20 mouse cellular contexts compared by ENCODE assay signal in genomic region chr12:52933832-52934231, GRCm38 (mm10).
DNase-seq lines count a peak whose midpoint lies in the region; ATAC-seq lines count a peak whose summit lies in the region.
"Had no signal": no experiment of that assay in that cellular context is flagged by ENCODE, and none has a peak within 500 bp of the region (broad histone marks: within the 10 kb centered on the region; RNA-seq: fewer than 3 reads in every experiment).

No protein-coding gene starts in this region.

- peaks cover 3% of the 10 kb centered on the region; the same call in 1 of the 2 replicates for H3K9me3 ChIP-seq in forebrain, embryonic 11.5 days (ENCODE audit: control insufficient read depth, low read length)
- H3K9me3 ChIP-seq in forebrain, embryonic 15.5 days = no peaks in the 10 kb centered on the region
- H3K9me3 ChIP-seq in hindbrain, embryonic 16.5 days (ENCODE audit: control insufficient read depth, low read length) = no peaks in the 10 kb centered on the region
- H3K9me3 ChIP-seq in hindbrain, embryonic 10.5 days = no peaks in the 10 kb centered on the region
- H3K9me3 ChIP-seq in midbrain, embryonic 16.5 days (replicated peaks; ENCODE audit: control insufficient read depth, low read length, poor library complexity, severe bottlenecking) = no peaks in the 10 kb centered on the region
- no peaks in the 10 kb centered on the region for H3K9me3 ChIP-seq in midbrain, embryonic 11.5 days (ENCODE audit: control insufficient read depth, low read length)
- H3K9me3 ChIP-seq: embryonic facial prominence, embryonic 10.5 days; heart, embryonic 15.5 days had no signal

- H3K36me3 ChIP-seq in forebrain, embryonic 11.5 days (ENCODE audit: control insufficient read depth, insufficient read depth, low read length) = no peaks in the 10 kb centered on the region
- H3K36me3 ChIP-seq in forebrain, embryonic 15.5 days = no peaks in the 10 kb centered on the region
- H3K36me3 ChIP-seq in hindbrain, embryonic 16.5 days (ENCODE audit: control insufficient read depth, insufficient read depth, low read length) = no peaks in the 10 kb centered on the region
- H3K36me3 ChIP-seq in hindbrain, embryonic 10.5 days = no peaks in the 10 kb centered on the region
- H3K36me3 ChIP-seq in midbrain, embryonic 16.5 days (ENCODE audit: control insufficient read depth, insufficient read depth, low read length) = no peaks in the 10 kb centered on the region
- H3K36me3 ChIP-seq in midbrain, embryonic 11.5 days (ENCODE audit: control insufficient read depth, insufficient read depth, low read length) = no peaks in the 10 kb centered on the region
- H3K36me3 ChIP-seq: embryonic facial prominence, embryonic 10.5 days; heart, embryonic 15.5 days had no signal

- no peak overlapping the region for H3K4me2 ChIP-seq in forebrain, embryonic 11.5 days (ENCODE audit: low read depth, low read length, severe bottlenecking)
- no peak overlapping the region for H3K4me2 ChIP-seq in forebrain, embryonic 15.5 days (replicated peaks)
- H3K4me2 ChIP-seq in hindbrain, embryonic 16.5 days (ENCODE audit: low read length) = no peak overlapping the region
- H3K4me2 ChIP-seq in midbrain, embryonic 16.5 days (ENCODE audit: low read length) = no peak overlapping the region
- H3K4me2 ChIP-seq in midbrain, embryonic 11.5 days = no peak overlapping the region
- H3K4me2 ChIP-seq: heart, embryonic 11.5 days; heart, embryonic 15.5 days had no signal

- peak; percentile 50 for DNase-seq in forebrain, embryonic 11.5 days (ENCODE audit: low spot score)
- DNase-seq in hindbrain, embryonic 10.5 days (ENCODE audit: low spot score) = no peak
- no peak for DNase-seq in midbrain, embryonic 11.5 days (ENCODE audit: low spot score, missing footprints)
- peak; percentile 28 for DNase-seq in R1 (ENCODE audit: low read depth, low spot score)
- no peak for DNase-seq in lung, postnatal 25 days (ENCODE audit: low spot score)
- DNase-seq: adrenal gland, adult 8-10 months; adrenal gland, postnatal 36 days; cerebellum, adult 2 months; cerebellum, postnatal 10 days; gastrocnemius, postnatal 14 days; heart, adult 2 months; heart, postnatal 14 days had no signal

- no peak for ATAC-seq in forebrain, embryonic 11.5 days (replicated peaks; ENCODE audit: low FRiP score)
- no peak for ATAC-seq in forebrain, embryonic 15.5 days (replicated peaks)
- peak; percentile 63 for ATAC-seq in hindbrain, embryonic 16.5 days
- 0 out of 2 replicates have a peak, but pooled peaks have one; percentile 36 for ATAC-seq in midbrain, embryonic 16.5 days
- ATAC-seq in midbrain, embryonic 11.5 days (ENCODE audit: low FRiP score) = no peak
- ATAC-seq: intestine, embryonic 16.5 days; Patski had no signal

- no peaks in the 10 kb centered on the region for H3K4me1 ChIP-seq in forebrain, embryonic 11.5 days (replicated peaks; ENCODE audit: control insufficient read depth, insufficient read depth, low read length)
- peaks cover 10% of the 10 kb centered on the region; the same call in 1 of the 2 replicates for H3K4me1 ChIP-seq in forebrain, embryonic 15.5 days
- peaks cover 3% of the 10 kb centered on the region; the same call in 1 of the 2 replicates for H3K4me1 ChIP-seq in hindbrain, embryonic 16.5 days (ENCODE audit: control insufficient read depth, insufficient read depth, low read depth, low read length)
- H3K4me1 ChIP-seq in hindbrain, embryonic 10.5 days (replicated peaks) = no peaks in the 10 kb centered on the region
- peaks cover 2% of the 10 kb centered on the region; the same call in 1 of the 2 replicates for H3K4me1 ChIP-seq in midbrain, embryonic 16.5 days (ENCODE audit: control insufficient read depth, insufficient read depth, low read length)
- H3K4me1 ChIP-seq in midbrain, embryonic 11.5 days (ENCODE audit: control insufficient read depth, insufficient read depth, low read length) = no peaks in the 10 kb centered on the region
- H3K4me1 ChIP-seq: embryonic facial prominence, embryonic 10.5 days; heart, embryonic 15.5 days had no signal

- H3K27ac ChIP-seq in forebrain, embryonic 11.5 days (ENCODE audit: low read depth, low read length) = no peak overlapping the region
- H3K27ac ChIP-seq in forebrain, embryonic 15.5 days (replicated peaks) = no peak overlapping the region
- H3K27ac ChIP-seq in hindbrain, embryonic 16.5 days (ENCODE audit: low read depth, low read length) = no peak overlapping the region
- no peak overlapping the region for H3K27ac ChIP-seq in hindbrain, embryonic 10.5 days
- H3K27ac ChIP-seq in midbrain, embryonic 16.5 days (ENCODE audit: low read length) = no peak overlapping the region
- no peak overlapping the region for H3K27ac ChIP-seq in midbrain, embryonic 11.5 days (ENCODE audit: low read depth, low read length)
- H3K27ac ChIP-seq: embryonic facial prominence, embryonic 10.5 days; heart, adult 2 months; heart, embryonic 15.5 days had no signal

- H3K4me3 ChIP-seq in forebrain, embryonic 11.5 days (ENCODE audit: low read depth, low read length) = no peak overlapping the region
- H3K4me3 ChIP-seq in forebrain, embryonic 15.5 days = no peak overlapping the region
- no peak overlapping the region for H3K4me3 ChIP-seq in hindbrain, embryonic 16.5 days (ENCODE audit: low read length)
- H3K4me3 ChIP-seq in hindbrain, embryonic 10.5 days = no peak overlapping the region
- H3K4me3 ChIP-seq in midbrain, embryonic 16.5 days (ENCODE audit: low read depth, low read length) = no peak overlapping the region
- H3K4me3 ChIP-seq in midbrain, embryonic 11.5 days (ENCODE audit: low read depth, low read length) = no peak overlapping the region
- H3K4me3 ChIP-seq: embryonic facial prominence, embryonic 10.5 days; heart, adult 2 months; heart, embryonic 15.5 days had no signal

- WGBS in forebrain, embryonic 11.5 days = 75% methylated on average over 7 of the region's 13 CpGs
- WGBS in forebrain, embryonic 15.5 days = 55% methylated on average over 6 of the region's 13 CpGs
- 56% methylated on average over 7 of the region's 13 CpGs for WGBS in hindbrain, embryonic 16.5 days
- 80% methylated on average over 8 of the region's 13 CpGs for WGBS in hindbrain, embryonic 10.5 days
- WGBS in midbrain, embryonic 16.5 days = 67% methylated on average over 5 of the region's 13 CpGs
- 70% methylated on average over 5 of the region's 13 CpGs for WGBS in midbrain, embryonic 11.5 days

- H3K9ac ChIP-seq in forebrain, embryonic 11.5 days (ENCODE audit: low read length) = no peak overlapping the region
- no peak overlapping the region for H3K9ac ChIP-seq in forebrain, embryonic 15.5 days (replicated peaks)
- H3K9ac ChIP-seq in hindbrain, embryonic 16.5 days (ENCODE audit: low read depth, low read length) = no peak overlapping the region
- H3K9ac ChIP-seq in midbrain, embryonic 16.5 days (ENCODE audit: low read depth, low read length) = no peak overlapping the region
- no peak overlapping the region for H3K9ac ChIP-seq in midbrain, embryonic 11.5 days (ENCODE audit: low read length)
- H3K9ac ChIP-seq: heart, embryonic 15.5 days had no signal

- no peaks in the 10 kb centered on the region for H3K27me3 ChIP-seq in forebrain, embryonic 11.5 days (ENCODE audit: control insufficient read depth, insufficient read depth, low read length)
- no peaks in the 10 kb centered on the region for H3K27me3 ChIP-seq in forebrain, embryonic 15.5 days
- no peaks in the 10 kb centered on the region for H3K27me3 ChIP-seq in hindbrain, embryonic 16.5 days (replicated peaks; ENCODE audit: control insufficient read depth, insufficient read depth, low read length)
- H3K27me3 ChIP-seq in hindbrain, embryonic 10.5 days (ENCODE audit: insufficient read depth, poor library complexity, severe bottlenecking) = no peaks in the 10 kb centered on the region
- no peaks in the 10 kb centered on the region for H3K27me3 ChIP-seq in midbrain, embryonic 16.5 days (ENCODE audit: control insufficient read depth, insufficient read depth, low read depth, low read length)
- H3K27me3 ChIP-seq in midbrain, embryonic 11.5 days (ENCODE audit: control insufficient read depth, insufficient read depth, low read length) = no peaks in the 10 kb centered on the region
- H3K27me3 ChIP-seq: heart, embryonic 15.5 days; Patski had no signal

Comparison
In these comparisons a context has a peak if more than half of its experiments do, and no peak if none do; other contexts are left out.
1. ATAC-seq: peak in hindbrain, embryonic 16.5 days (single experiment) and midbrain, embryonic 16.5 days (single experiment); none in forebrain, embryonic 11.5 days (single experiment), forebrain, embryonic 15.5 days (single experiment) and midbrain, embryonic 11.5 days (single experiment).
2. DNase-seq: peak in forebrain, embryonic 11.5 days (single experiment) and R1 (single experiment); none in hindbrain, embryonic 10.5 days (single experiment), midbrain, embryonic 11.5 days (single experiment) and lung, postnatal 25 days (single experiment).